In the genomic region with DNA sequence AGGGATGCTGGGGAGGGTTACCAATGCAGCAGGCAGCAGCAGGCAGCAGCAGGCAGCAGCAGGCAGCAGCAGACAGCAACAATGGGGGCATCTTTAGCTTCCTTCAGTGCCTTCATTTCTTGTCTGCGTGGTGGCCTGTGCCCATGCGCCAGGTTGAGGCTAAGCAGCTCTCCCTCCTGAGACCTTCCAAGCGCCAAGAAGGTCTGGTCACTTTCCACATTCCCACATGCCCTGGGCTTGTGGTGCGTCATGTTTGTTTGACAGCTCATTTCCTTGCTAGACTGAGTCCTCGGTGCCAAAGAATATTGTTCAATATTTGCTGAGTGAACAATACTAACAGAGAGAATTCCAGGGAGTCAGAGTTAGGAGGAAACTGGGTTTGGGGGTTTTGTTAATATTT, we compare ENCODE assay signal across 18 mouse cellular contexts. TPM values are rescaled to one million over a fixed set of nuclear protein-coding genes. Genes with fewer than 3 reads are reported as not detected.
DNase-seq lines count a peak whose midpoint lies in the region; ATAC-seq and TF ChIP-seq lines count a peak whose summit lies in the region.
"Had no signal": no experiment of that assay in that cellular context is flagged by ENCODE, and none has a peak within 500 bp of the region (broad histone marks: within the 10 kb centered on the region; RNA-seq: fewer than 3 reads in every experiment).

No protein-coding gene starts in this region.

- H3K4me1 ChIP-seq in intestine, embryonic 16.5 days (ENCODE audit: control insufficient read depth, insufficient read depth, low read length): no peaks in the 10 kb centered on the region
- H3K4me1 ChIP-seq in forebrain, embryonic 11.5 days (replicated peaks; ENCODE audit: control insufficient read depth, insufficient read depth, low read length): peaks cover 2% of the 10 kb centered on the region; the same call in 1 of the 2 replicates
- H3K4me1 ChIP-seq: lung, embryonic 15.5 days had no signal

- TF ChIP-seq POLR2A in myocyte (IDR thresholded peaks at IDR 0.05; ENCODE audit: insufficient read length, low read depth): no peak

- WGBS in intestine, embryonic 16.5 days: 19% methylated on average over 5 of the region's 5 CpGs
- WGBS in forebrain, embryonic 11.5 days: 67% methylated on average over 5 of the region's 5 CpGs

- no peak overlapping the region for H3K27ac ChIP-seq in intestine, embryonic 16.5 days (ENCODE audit: low read length)
- no peak overlapping the region for H3K27ac ChIP-seq in forebrain, embryonic 11.5 days (ENCODE audit: low read depth, low read length)
- H3K27ac ChIP-seq: embryonic facial prominence, embryonic 15.5 days; heart, embryonic 13.5 days; lung, embryonic 15.5 days had no signal

- H3K27me3 ChIP-seq in intestine, embryonic 16.5 days (replicated peaks; ENCODE audit: control insufficient read depth, insufficient read depth, low read length): no peaks in the 10 kb centered on the region
- peaks cover 31% of the 10 kb centered on the region for H3K27me3 ChIP-seq in myocyte (ENCODE audit: control insufficient read depth, insufficient read depth, insufficient read length)
- no peaks in the 10 kb centered on the region for H3K27me3 ChIP-seq in forebrain, embryonic 11.5 days (ENCODE audit: control insufficient read depth, insufficient read depth, low read length)
- H3K27me3 ChIP-seq: lung, embryonic 15.5 days had no signal

- peak; percentile 61 for DNase-seq in left cerebral cortex, postnatal 4 days
- no peak for DNase-seq in left cerebral cortex, postnatal 25 days (ENCODE audit: low spot score in 2 of 2)
- peak; percentile 66 for DNase-seq in MN1 (ENCODE audit: low spot score)
- no peak for DNase-seq in spleen, adult 18-20 months
- no peak for DNase-seq in forebrain, embryonic 11.5 days (ENCODE audit: low spot score)
- DNase-seq: cerebellum, postnatal 36 days; gastrocnemius, postnatal 14 days; kidney, adult 18-20 months; kidney, postnatal 36 days; layer of hippocampus, postnatal 36 days had no signal

- no peaks in the 10 kb centered on the region for H3K36me3 ChIP-seq in intestine, embryonic 16.5 days (ENCODE audit: control insufficient read depth, insufficient read depth, low read length)
- no peaks in the 10 kb centered on the region for H3K36me3 ChIP-seq in myocyte (ENCODE audit: control insufficient read depth, insufficient read depth)
- no peaks in the 10 kb centered on the region for H3K36me3 ChIP-seq in forebrain, embryonic 11.5 days (ENCODE audit: control insufficient read depth, insufficient read depth, low read length)
- H3K36me3 ChIP-seq: embryonic facial prominence, embryonic 15.5 days; heart, embryonic 13.5 days; lung, embryonic 15.5 days had no signal

- no peak overlapping the region for H3ac ChIP-seq in myocyte (ENCODE audit: control insufficient read depth, insufficient read length)

- no peak overlapping the region for H3K4me2 ChIP-seq in intestine, embryonic 16.5 days (ENCODE audit: low read depth, low read length)
- peak overlapping the region; percentile 12 for H3K4me2 ChIP-seq in myocyte (ENCODE audit: low read depth)
- H3K4me2 ChIP-seq in forebrain, embryonic 11.5 days (ENCODE audit: low read depth, low read length, severe bottlenecking): no peak overlapping the region
- H3K4me2 ChIP-seq: embryonic facial prominence, embryonic 15.5 days; heart, embryonic 13.5 days; lung, embryonic 15.5 days had no signal

- 0 out of 2 replicates have a peak, but pooled peaks have one; percentile 45 for ATAC-seq in intestine, embryonic 16.5 days
- no peak for ATAC-seq in forebrain, embryonic 11.5 days (replicated peaks; ENCODE audit: low FRiP score)
- ATAC-seq in CD4-positive, CD25-positive, alpha-beta regulatory T cell, adult 4 months: no peak

- H3K4me3 ChIP-seq in intestine, embryonic 16.5 days (ENCODE audit: low read length): no peak overlapping the region
- H3K4me3 ChIP-seq in myocyte: no peak overlapping the region
- H3K4me3 ChIP-seq in forebrain, embryonic 11.5 days (ENCODE audit: low read depth, low read length): no peak overlapping the region
- H3K4me3 ChIP-seq: embryonic facial prominence, embryonic 15.5 days; heart, embryonic 13.5 days; lung, embryonic 15.5 days had no signal

- no peaks in the 10 kb centered on the region for H3K9me3 ChIP-seq in intestine, embryonic 16.5 days (ENCODE audit: control insufficient read depth, low read length)
- H3K9me3 ChIP-seq in forebrain, embryonic 11.5 days (ENCODE audit: control insufficient read depth, low read length): no peaks in the 10 kb centered on the region
- H3K9me3 ChIP-seq: embryonic facial prominence, embryonic 15.5 days; heart, embryonic 13.5 days; lung, embryonic 15.5 days had no signal

- no peak overlapping the region for H3K9ac ChIP-seq in intestine, embryonic 16.5 days (ENCODE audit: low read depth, low read length)
- H3K9ac ChIP-seq in forebrain, embryonic 11.5 days (ENCODE audit: low read length): no peak overlapping the region
- H3K9ac ChIP-seq: embryonic facial prominence, embryonic 15.5 days; heart, embryonic 13.5 days; lung, embryonic 15.5 days had no signal

- intact Hi-C loops in left cerebral cortex, postnatal 4 days (cut with DNase I): no loop called here
- intact Hi-C loops in left cerebral cortex, postnatal 25 days (cut with DNase I): no loop called here

- no peaks in the 10 kb centered on the region for H3K79me2 ChIP-seq in myocyte (ENCODE audit: control insufficient read depth, insufficient read depth)

TF ChIP-seq in myocyte, 11 proteins besides CTCF, POLR2A, EP300 and RAD21:
- TF ChIP-seq REST (IDR thresholded peaks at IDR 0.05; ENCODE audit: insufficient read depth, insufficient read length) (no peak), POLR2AphosphoS2 (IDR thresholded peaks at IDR 0.05; ENCODE audit: insufficient read length, low read depth) (no peak), E2F4 (IDR thresholded peaks at IDR 0.05; ENCODE audit: insufficient read depth) (no peak), TCF3 (IDR thresholded peaks at IDR 0.05; ENCODE audit: insufficient read length, low read depth) (no peak), MYOD1 (IDR thresholded peaks at IDR 0.05; ENCODE audit: control insufficient read depth in 1 of 3, insufficient read length in 2 of 3, low read depth in 2 of 3) (no peak), SRF (IDR thresholded peaks at IDR 0.05; ENCODE audit: control insufficient read depth, insufficient read length, low read depth) (no peak), USF1 (IDR thresholded peaks at IDR 0.05; ENCODE audit: low read depth) (no peak)

RNA-seq across cellular contexts. Expression of a gene that starts 1.9 kb away (rescaled TPM):
- total RNA-seq in left cerebral cortex, postnatal 4 days (2021): under 1 TPM in 1 of 2 experiments, not detected in 1; 0.36 TPM
- not detected for total RNA-seq in left cerebral cortex, postnatal 25 days (2021)
- polyA plus RNA-seq in intestine, embryonic 16.5 days (2015; fragmentation: Nextera tagmentation; extraction: Ambion mirVana): 0.20 and 0.24 TPM in 2 replicates
- polyA plus RNA-seq in myocyte (2012; fragmentation: generic; extraction: Trizol): 44.0 TPM
- not detected in 2 replicates for polyA plus RNA-seq in forebrain, embryonic 11.5 days (2014; fragmentation: Nextera tagmentation; extraction: Ambion mirVana)
- not detected for polyA plus RNA-seq in CD4-positive, CD25-positive, alpha-beta regulatory T cell, adult 4 months (2017; shearing (Covaris generic))
- total RNA-seq: gastrocnemius, postnatal 14 days; layer of hippocampus, postnatal 36 days had no signal
- polyA plus RNA-seq: heart, embryonic 13.5 days; spleen, adult 2 months had no signal

RNA-seq across cellular contexts. Expression of a gene that starts 12.6 kb away (rescaled TPM):
- not detected for total RNA-seq in left cerebral cortex, postnatal 4 days (2021)
- total RNA-seq in left cerebral cortex, postnatal 25 days (2021): not detected
- 86.6 and 88.5 TPM in 2 replicates for polyA plus RNA-seq in intestine, embryonic 16.5 days (2015; fragmentation: Nextera tagmentation; extraction: Ambion mirVana)
- polyA plus RNA-seq in myocyte (2012; fragmentation: generic; extraction: Trizol): not detected
- not detected in 2 replicates for polyA plus RNA-seq in forebrain, embryonic 11.5 days (2014; fragmentation: Nextera tagmentation; extraction: Ambion mirVana)
- not detected for polyA plus RNA-seq in CD4-positive, CD25-positive, alpha-beta regulatory T cell, adult 4 months (2017; shearing (Covaris generic))
- total RNA-seq: gastrocnemius, postnatal 14 days; layer of hippocampus, postnatal 36 days had no signal
- polyA plus RNA-seq: embryonic facial prominence, embryonic 15.5 days; hindbrain, embryonic 11.5 days had no signal

RNA-seq across cellular contexts. Expression of a gene that starts 21.5 kb away (rescaled TPM):
- 10 to 100 TPM; 15.3 TPM for total RNA-seq in left cerebral cortex, postnatal 4 days (2021)
- 10 to 100 TPM; 19.3 to 20.3 TPM for total RNA-seq in left cerebral cortex, postnatal 25 days (2021)
- polyA plus RNA-seq in intestine, embryonic 16.5 days (2015; fragmentation: Nextera tagmentation; extraction: Ambion mirVana): 10.4 and 10.6 TPM in 2 replicates
- polyA plus RNA-seq in myocyte (2012; fragmentation: generic; extraction: Trizol): 24.6 TPM
- 11.3 and 12.5 TPM in 2 replicates for polyA plus RNA-seq in forebrain, embryonic 11.5 days (2014; fragmentation: Nextera tagmentation; extraction: Ambion mirVana)
- polyA plus RNA-seq in CD4-positive, CD25-positive, alpha-beta regulatory T cell, adult 4 months (2017; shearing (Covaris generic)): 1 to 10 TPM; 1.8 to 1.9 TPM

RNA-seq across cellular contexts. Expression of a gene that starts 55.7 kb away (rescaled TPM):
- 10 to 100 TPM; 90.8 to 98.3 TPM for total RNA-seq in left cerebral cortex, postnatal 4 days (2021)
- 10 to 100 TPM; 68.8 to 77.1 TPM for total RNA-seq in left cerebral cortex, postnatal 25 days (2021)
- 3.9 and 5.0 TPM in 2 replicates for polyA plus RNA-seq in intestine, embryonic 16.5 days (2015; fragmentation: Nextera tagmentation; extraction: Ambion mirVana)
- 0.43 TPM for polyA plus RNA-seq in myocyte (2012; fragmentation: generic; extraction: Trizol)
- polyA plus RNA-seq in forebrain, embryonic 11.5 days (2014; fragmentation: Nextera tagmentation; extraction: Ambion mirVana): 28.8 and 31.1 TPM in 2 replicates
- polyA plus RNA-seq in CD4-positive, CD25-positive, alpha-beta regulatory T cell, adult 4 months (2017; shearing (Covaris generic)): not detected

Comparison
In these comparisons a context has a peak if more than half of its experiments do, and no peak if none do; other contexts are left out.
1. DNase-seq: peak in left cerebral cortex, postnatal 4 days (single experiment) and MN1 (single experiment); none in left cerebral cortex, postnatal 25 days (0 of 2), spleen, adult 18-20 months (0 of 2) and forebrain, embryonic 11.5 days (single experiment).
2. RNA of a gene that starts 1.9 kb away (polyA plus RNA-seq): 44.0 TPM in myocyte (single experiment); 0.20 to 0.24 TPM in intestine, embryonic 16.5 days, not detected in forebrain, embryonic 11.5 days and not detected in CD4-positive, CD25-positive, alpha-beta regulatory T cell, adult 4 months; every median in the first group is over 10 times any median in the second.
3. RNA of a gene that starts 12.6 kb away (polyA plus RNA-seq): 86.6 to 88.5 TPM in intestine, embryonic 16.5 days; not detected in myocyte (single experiment), not detected in forebrain, embryonic 11.5 days and not detected in CD4-positive, CD25-positive, alpha-beta regulatory T cell, adult 4 months; every median in the first group is over 10 times any median in the second.